Mouse (Mus musculus): ENCODE data around the gene Meox1.

DNA sequence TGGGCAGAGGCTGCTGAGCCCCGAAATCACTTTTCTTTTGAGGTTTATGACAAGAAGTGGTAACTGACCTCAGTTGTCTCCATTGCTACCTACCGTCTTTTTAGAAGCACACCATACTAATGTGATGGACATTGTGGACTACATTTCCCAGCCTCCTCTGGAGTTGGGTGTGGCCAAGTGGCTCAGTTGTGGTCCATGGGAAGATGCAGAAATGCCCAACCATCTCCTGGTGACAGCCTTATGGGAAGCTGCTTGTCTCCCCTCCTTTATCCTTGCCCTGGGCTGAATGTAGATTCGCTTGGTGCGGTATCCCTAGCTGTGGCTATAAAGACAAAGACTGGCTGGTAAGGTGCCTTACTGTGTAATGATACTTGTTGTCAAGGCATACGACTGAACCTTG lies 46.7 kb downstream of the Meox1 start:
- TF ChIP-seq CTCF (IDR thresholded peaks at IDR 0.05) (no peak), POLR2A (IDR thresholded peaks at IDR 0.05; ENCODE audit: insufficient read depth, low read depth, low read length) (no peak), EP300 (IDR thresholded peaks at IDR 0.05; ENCODE audit: insufficient read depth, low read depth, low read length) (no peak)
